Mouse (Mus musculus) frontal cortex, postnatal 14 days (tissue): ENCODE results near the gene Cd200r4.
"Not testable (repeated sequence)": the region's sequence is repeated elsewhere in the genome, so short reads cannot be mapped to it uniquely, and the experiment has no call there.

Source experiments
- DNase-seq, 2 experiments: peaks; one replicate each; pipeline ENCODE4 v3.0.0; 2022; ENCODE audit warnings: low spot score in 2 of 2

Cd200r4 gene

GRCm38 (mm10) chr16:44811544-44811943 lies at the start of gene Cd200r4:
TSS of gene Cd200r4 (plus strand) at chr16:44811733.
- DNase-seq, result no peak

- DNase-seq, result no peak
These were observed 49.7 kb upstream of the Cd200r4 start for GRCm38 (mm10) chr16:44761811-44762210.

GRCm38 (mm10) chr16:44765555-44766319 lies 45.8 kb upstream of the Cd200r4 start, which contains the start of gene Cd200r1:
TSS of gene Cd200r1 (plus strand) at chr16:44765736.
- no peak for DNase-seq

GRCm38 (mm10) chr16:44766320-44766892 lies 45.1 kb upstream of the Cd200r4 start:
- no peak for DNase-seq

- DNase-seq, result no peak
These were observed 44.0 kb upstream of the Cd200r4 start for GRCm38 (mm10) chr16:44767506-44767905.

GRCm38 (mm10) chr16:44767967-44768366 lies 43.6 kb upstream of the Cd200r4 start:
- DNase-seq, result no peak

GRCm38 (mm10) chr16:44772577-44772976 lies 39.0 kb upstream of the Cd200r4 start:
- DNase-seq, result no peak

GRCm38 (mm10) chr16:44773673-44774072 lies 37.9 kb upstream of the Cd200r4 start:
- no peak for DNase-seq

- no peak for DNase-seq
These were observed 37.3 kb upstream of the Cd200r4 start for GRCm38 (mm10) chr16:44774201-44774600.

- DNase-seq, result no peak
These were observed 32.9 kb upstream of the Cd200r4 start for GRCm38 (mm10) chr16:44778538-44779147.

- DNase-seq, result no peak
These were observed 32.0 kb upstream of the Cd200r4 start for GRCm38 (mm10) chr16:44779494-44779893.

- no peak for DNase-seq
These were observed 30.8 kb upstream of the Cd200r4 start for GRCm38 (mm10) chr16:44780751-44781150.

GRCm38 (mm10) chr16:44786934-44787333 lies 24.6 kb upstream of the Cd200r4 start:
- DNase-seq, result no peak

GRCm38 (mm10) chr16:44794416-44794815 lies 17.1 kb upstream of the Cd200r4 start:
- DNase-seq, result no peak

- DNase-seq, result no peak
These were observed 5.6 kb upstream of the Cd200r4 start for GRCm38 (mm10) chr16:44805976-44806375.

GRCm38 (mm10) chr16:44810223-44810622 lies 1.3 kb upstream of the Cd200r4 start:
- DNase-seq, result not testable (repeated sequence)

GRCm38 (mm10) chr16:44812468-44813065 lies 1.0 kb downstream of the Cd200r4 start:
- DNase-seq, result no peak

- DNase-seq, result no peak
These were observed 6.5 kb downstream of the Cd200r4 start for GRCm38 (mm10) chr16:44818010-44818409.

- DNase-seq, result no peak
These were observed 9.0 kb downstream of the Cd200r4 start for GRCm38 (mm10) chr16:44820545-44820944.

GRCm38 (mm10) chr16:44832286-44832685 lies 20.8 kb downstream of the Cd200r4 start:
- DNase-seq, result no peak

GRCm38 (mm10) chr16:44833189-44833588 lies 21.7 kb downstream of the Cd200r4 start:
- DNase-seq, result peak in 1 of 2 experiments; percentile 8

- no peak for DNase-seq
These were observed 55.3 kb downstream of the Cd200r4 start, which contains the start of gene Cd200r2 for GRCm38 (mm10) chr16:44866797-44867196. TSS of gene Cd200r2 (plus strand) at chr16:44867097.
